Mouse (Mus musculus): ENCODE data around the gene Ehd3. TPM values are rescaled to one million over a fixed set of nuclear protein-coding genes. Genes with fewer than 3 reads are reported as not detected.

The Ehd3 gene
- total and polyA plus RNA-seq, 3 experiments, result 0.01 to 0.05 TPM; not detected in 1

- Histone ChIP-seq H3K4me1 (ENCODE audit: insufficient read depth, low read depth, low read length) (no peaks in the 10 kb centered on the region), H3K4me3 (ENCODE audit: low read depth, low read length) (no peak overlapping the region), H3K27me3 (ENCODE audit: insufficient read depth, low read length) (no peaks in the 10 kb centered on the region), H3K9me3 (replicated peaks) (peaks cover 61% of the 10 kb centered on the region), H3K36me3 (replicated peaks) (no peaks in the 10 kb centered on the region)
- TF ChIP-seq GATA1 (IDR thresholded peaks at IDR 0.05; ENCODE audit: borderline replicate concordance, low read length) (no peak), CTCF (IDR thresholded peaks at IDR 0.05; ENCODE audit: low read depth, low read length) (no peak), POLR2AphosphoS5 (IDR thresholded peaks at IDR 0.05; ENCODE audit: insufficient replicate concordance, low read depth, low read length) (no peak), TAL1 (conservative IDR thresholded peaks at IDR 0.05; ENCODE audit: low read depth, low read length) (no peak), GATA2 (IDR thresholded peaks at IDR 0.05; ENCODE audit: borderline replicate concordance, low read depth, low read length) (no peak)
- ATAC-seq (ENCODE audit: extremely low read depth, insufficient number of reproducible peaks, low FRiP score, poor library complexity, severe bottlenecking) (no peak), DNase-seq (ENCODE audit: low spot score) (no peak)
These were observed 9.2 kb downstream of the Ehd3 start for GRCm38 (mm10) chr17:73813031-73813660.

- no peaks in the 10 kb centered on the region for H3K27me3 ChIP-seq (ENCODE audit: insufficient read depth, low read length)
- H3K4me3 ChIP-seq (ENCODE audit: low read depth, low read length), result no peak overlapping the region
- no peak for TF ChIP-seq GATA1 (IDR thresholded peaks at IDR 0.05; ENCODE audit: borderline replicate concordance, low read length)
- TF ChIP-seq TAL1 (conservative IDR thresholded peaks at IDR 0.05; ENCODE audit: low read depth, low read length), result no peak
- TF ChIP-seq POLR2AphosphoS5 (IDR thresholded peaks at IDR 0.05; ENCODE audit: insufficient replicate concordance, low read depth, low read length), result no peak
- no peak for TF ChIP-seq CTCF (IDR thresholded peaks at IDR 0.05; ENCODE audit: low read depth, low read length)
- no peak for TF ChIP-seq GATA2 (IDR thresholded peaks at IDR 0.05; ENCODE audit: borderline replicate concordance, low read depth, low read length)
- H3K9me3 ChIP-seq (replicated peaks), result peaks cover 67% of the 10 kb centered on the region
- no peaks in the 10 kb centered on the region for H3K4me1 ChIP-seq (ENCODE audit: insufficient read depth, low read depth, low read length)
- no peaks in the 10 kb centered on the region for H3K36me3 ChIP-seq (replicated peaks)
- DNase-seq (ENCODE audit: low spot score), result no peak
- ATAC-seq (ENCODE audit: extremely low read depth, insufficient number of reproducible peaks, low FRiP score, poor library complexity, severe bottlenecking), result no peak
These were observed 10.7 kb downstream of the Ehd3 start for GRCm38 (mm10) chr17:73814500-73815190.

- Histone ChIP-seq H3K36me3 (replicated peaks) (no peaks in the 10 kb centered on the region), H3K4me1 (ENCODE audit: insufficient read depth, low read depth, low read length) (no peaks in the 10 kb centered on the region), H3K4me3 (ENCODE audit: low read depth, low read length) (no peak overlapping the region), H3K27me3 (ENCODE audit: insufficient read depth, low read length) (no peaks in the 10 kb centered on the region), H3K9me3 (replicated peaks) (peaks cover 76% of the 10 kb centered on the region)
- ATAC-seq (ENCODE audit: extremely low read depth, insufficient number of reproducible peaks, low FRiP score, poor library complexity, severe bottlenecking) (no peak), DNase-seq (ENCODE audit: low spot score) (no peak)
- TF ChIP-seq POLR2AphosphoS5 (IDR thresholded peaks at IDR 0.05; ENCODE audit: insufficient replicate concordance, low read depth, low read length), result no peak
- TF ChIP-seq TAL1 (conservative IDR thresholded peaks at IDR 0.05; ENCODE audit: low read depth, low read length), result no peak
- no peak for TF ChIP-seq GATA2 (IDR thresholded peaks at IDR 0.05; ENCODE audit: borderline replicate concordance, low read depth, low read length)
- TF ChIP-seq GATA1 (IDR thresholded peaks at IDR 0.05; ENCODE audit: borderline replicate concordance, low read length), result no peak
These were observed 13.9 kb downstream of the Ehd3 start for GRCm38 (mm10) chr17:73817697-73818380.

- no peaks in the 10 kb centered on the region for H3K36me3 ChIP-seq (replicated peaks)
- no peaks in the 10 kb centered on the region for H3K27me3 ChIP-seq (ENCODE audit: insufficient read depth, low read length)
- no peaks in the 10 kb centered on the region for H3K4me1 ChIP-seq (ENCODE audit: insufficient read depth, low read depth, low read length)
- TF ChIP-seq TAL1 (conservative IDR thresholded peaks at IDR 0.05; ENCODE audit: low read depth, low read length) (no peak), GATA1 (IDR thresholded peaks at IDR 0.05; ENCODE audit: borderline replicate concordance, low read length) (no peak), CTCF (IDR thresholded peaks at IDR 0.05; ENCODE audit: low read depth, low read length) (no peak), GATA2 (IDR thresholded peaks at IDR 0.05; ENCODE audit: borderline replicate concordance, low read depth, low read length) (no peak), POLR2AphosphoS5 (IDR thresholded peaks at IDR 0.05; ENCODE audit: insufficient replicate concordance, low read depth, low read length) (no peak)
- H3K4me3 ChIP-seq (ENCODE audit: low read depth, low read length), result no peak overlapping the region
- peaks cover 76% of the 10 kb centered on the region for H3K9me3 ChIP-seq (replicated peaks)
- ATAC-seq (ENCODE audit: extremely low read depth, insufficient number of reproducible peaks, low FRiP score, poor library complexity, severe bottlenecking), result no peak
- no peak for DNase-seq (ENCODE audit: low spot score)
These were observed 15.0 kb downstream of the Ehd3 start for GRCm38 (mm10) chr17:73818936-73819335.

- no peak for DNase-seq (ENCODE audit: low spot score)
- TF ChIP-seq GATA2 (IDR thresholded peaks at IDR 0.05; ENCODE audit: borderline replicate concordance, low read depth, low read length) (no peak), CTCF (IDR thresholded peaks at IDR 0.05; ENCODE audit: low read depth, low read length) (no peak), POLR2AphosphoS5 (IDR thresholded peaks at IDR 0.05; ENCODE audit: insufficient replicate concordance, low read depth, low read length) (no peak)
- Histone ChIP-seq H3K4me1 (ENCODE audit: insufficient read depth, low read depth, low read length) (no peaks in the 10 kb centered on the region), H3K4me3 (ENCODE audit: low read depth, low read length) (no peak overlapping the region), H3K36me3 (replicated peaks) (no peaks in the 10 kb centered on the region), H3K9me3 (replicated peaks) (peaks cover 78% of the 10 kb centered on the region), H3K27me3 (ENCODE audit: insufficient read depth, low read length) (no peaks in the 10 kb centered on the region)
- ATAC-seq (ENCODE audit: extremely low read depth, insufficient number of reproducible peaks, low FRiP score, poor library complexity, severe bottlenecking), result no peak
These were observed 16.8 kb downstream of the Ehd3 start for GRCm38 (mm10) chr17:73820726-73821125.

GRCm38 (mm10) chr17:73822255-73822654 lies 18.3 kb downstream of the Ehd3 start:
- DNase-seq (ENCODE audit: low spot score) (no peak), ATAC-seq (ENCODE audit: extremely low read depth, insufficient number of reproducible peaks, low FRiP score, poor library complexity, severe bottlenecking) (no peak)
- no peaks in the 10 kb centered on the region for H3K27me3 ChIP-seq (ENCODE audit: insufficient read depth, low read length)
- H3K4me3 ChIP-seq (ENCODE audit: low read depth, low read length), result no peak overlapping the region
- no peak for TF ChIP-seq POLR2AphosphoS5 (IDR thresholded peaks at IDR 0.05; ENCODE audit: insufficient replicate concordance, low read depth, low read length)
- no peak for TF ChIP-seq CTCF (IDR thresholded peaks at IDR 0.05; ENCODE audit: low read depth, low read length)
- TF ChIP-seq TAL1 (conservative IDR thresholded peaks at IDR 0.05; ENCODE audit: low read depth, low read length), result no peak
- no peak for TF ChIP-seq GATA1 (IDR thresholded peaks at IDR 0.05; ENCODE audit: borderline replicate concordance, low read length)
- TF ChIP-seq GATA2 (IDR thresholded peaks at IDR 0.05; ENCODE audit: borderline replicate concordance, low read depth, low read length), result no peak
- H3K9me3 ChIP-seq (replicated peaks), result peaks cover 77% of the 10 kb centered on the region
- no peaks in the 10 kb centered on the region for H3K4me1 ChIP-seq (ENCODE audit: insufficient read depth, low read depth, low read length)
- no peaks in the 10 kb centered on the region for H3K36me3 ChIP-seq (replicated peaks)

All from G1E (cell line).